Mouse (Mus musculus): ENCODE results near the gene Cep126. TPM values are rescaled to one million over a fixed set of nuclear protein-coding genes. Genes with fewer than 3 reads are reported as not detected.

Cep126 gene
- polyA plus RNA-seq, 1 experiment from 2014 or later: 6.6 TPM

DNA sequence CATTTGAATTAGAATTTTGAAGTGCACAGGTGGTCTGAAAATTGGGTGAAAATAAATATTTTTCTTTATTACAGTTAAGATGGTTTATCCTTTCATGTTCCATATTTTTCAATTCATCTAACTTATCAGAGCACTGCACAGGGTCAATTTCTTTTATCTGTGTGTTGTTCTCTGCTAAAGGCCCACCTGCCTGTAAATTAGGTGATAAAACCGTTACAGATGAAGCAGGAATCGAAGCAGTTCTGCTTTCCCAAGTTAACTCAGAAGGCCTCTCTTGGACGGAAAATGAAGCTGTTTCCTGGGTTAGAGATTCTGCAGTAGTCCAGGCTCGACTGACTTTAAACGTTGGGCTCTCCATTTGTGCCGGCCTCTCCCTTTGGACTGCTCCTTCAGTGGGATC lies 33.1 kb downstream of the Cep126 start:
- Histone ChIP-seq H3K9me3 (ENCODE audit: control insufficient read depth, low read length) (no peaks in the 10 kb centered on the region), H3K4me1 (replicated peaks; ENCODE audit: control insufficient read depth, insufficient read depth, low read length) (no peaks in the 10 kb centered on the region), H3K27ac (ENCODE audit: low read depth, low read length) (no peak overlapping the region), H3K9ac (ENCODE audit: low read depth, low read length) (no peak overlapping the region), H3K4me2 (replicated peaks; ENCODE audit: low read depth, low read length) (no peak overlapping the region), H3K36me3 (ENCODE audit: control insufficient read depth, insufficient read depth, low read length) (no peaks in the 10 kb centered on the region), H3K27me3 (ENCODE audit: control insufficient read depth, insufficient read depth, low read length) (no peaks in the 10 kb centered on the region), H3K4me3 (ENCODE audit: low read depth, low read length) (no peak overlapping the region)
- no peak for ATAC-seq (ENCODE audit: low FRiP score)
- WGBS: 91% methylated on average over 6 of the region's 6 CpGs
- no peak for DNase-seq (ENCODE audit: low spot score)

DNA sequence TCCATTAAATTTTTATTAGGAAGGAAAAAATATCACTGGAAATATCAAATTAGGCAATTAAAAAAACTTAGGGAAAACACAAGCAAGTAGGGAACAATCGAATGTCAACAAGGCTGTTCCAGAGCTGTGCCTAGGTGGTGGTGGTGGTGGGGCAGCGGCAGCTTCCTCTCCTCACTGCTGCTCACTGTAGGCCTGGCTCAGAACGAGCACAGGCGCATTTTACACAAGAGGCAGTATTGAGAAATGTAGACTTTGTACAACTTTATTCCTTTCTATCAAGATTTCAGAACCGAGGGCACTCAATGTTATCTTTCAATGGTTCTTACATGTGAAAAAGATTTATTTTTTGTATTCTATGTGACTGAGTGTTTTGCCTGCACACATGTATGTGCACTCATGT lies 55.2 kb downstream of the Cep126 start:
- H3K9me3 ChIP-seq (ENCODE audit: control insufficient read depth, low read length): no peaks in the 10 kb centered on the region
- WGBS: 90% methylated on average over 5 of the region's 5 CpGs
- DNase-seq (ENCODE audit: low spot score): no peak

DNA sequence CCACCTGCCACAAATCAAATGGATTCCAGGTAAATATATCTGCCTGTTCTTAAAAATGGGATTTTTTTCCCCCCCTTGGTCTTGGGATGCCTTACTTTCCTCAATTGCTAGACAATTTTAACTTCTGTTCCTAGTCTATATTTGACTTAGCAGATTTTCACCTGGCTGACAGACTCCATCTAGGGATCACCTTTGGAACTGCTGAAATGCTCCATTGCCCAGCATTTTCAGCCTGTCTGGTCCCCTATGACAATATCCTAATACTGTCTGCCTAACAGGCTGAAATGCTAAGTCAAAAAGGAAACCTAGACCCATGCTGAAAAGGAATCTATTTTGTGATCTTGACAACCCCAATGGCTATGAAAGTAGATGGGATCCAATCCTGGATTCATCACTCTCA lies 59.7 kb downstream of the Cep126 start:
- Histone ChIP-seq H3K36me3 (ENCODE audit: control insufficient read depth, insufficient read depth, low read length) (no peaks in the 10 kb centered on the region), H3K9ac (ENCODE audit: low read depth, low read length) (no peak overlapping the region), H3K27ac (ENCODE audit: low read depth, low read length) (no peak overlapping the region), H3K4me2 (replicated peaks; ENCODE audit: low read depth, low read length) (no peak overlapping the region), H3K4me3 (ENCODE audit: low read depth, low read length) (no peak overlapping the region), H3K9me3 (ENCODE audit: control insufficient read depth, low read length) (no peaks in the 10 kb centered on the region), H3K4me1 (replicated peaks; ENCODE audit: control insufficient read depth, insufficient read depth, low read length) (no peaks in the 10 kb centered on the region), H3K27me3 (ENCODE audit: control insufficient read depth, insufficient read depth, low read length) (no peaks in the 10 kb centered on the region)
- DNase-seq (ENCODE audit: low spot score): peak; percentile 13
- no peak for ATAC-seq (ENCODE audit: low FRiP score)

More for the DNA sequence above, 55.2 kb downstream of the Cep126 start:
- no peaks in the 10 kb centered on the region for H3K4me1 ChIP-seq (replicated peaks; ENCODE audit: control insufficient read depth, insufficient read depth, low read length)
- H3K4me3 ChIP-seq (ENCODE audit: low read depth, low read length): no peak overlapping the region
- H3K36me3 ChIP-seq (ENCODE audit: control insufficient read depth, insufficient read depth, low read length): no peaks in the 10 kb centered on the region
- no peak for ATAC-seq (ENCODE audit: low FRiP score)
- H3K27me3 ChIP-seq (ENCODE audit: control insufficient read depth, insufficient read depth, low read length): no peaks in the 10 kb centered on the region
- H3K4me2 ChIP-seq (replicated peaks; ENCODE audit: low read depth, low read length): no peak overlapping the region
- no peak overlapping the region for H3K9ac ChIP-seq (ENCODE audit: low read depth, low read length)
- no peak overlapping the region for H3K27ac ChIP-seq (ENCODE audit: low read depth, low read length)

DNA sequence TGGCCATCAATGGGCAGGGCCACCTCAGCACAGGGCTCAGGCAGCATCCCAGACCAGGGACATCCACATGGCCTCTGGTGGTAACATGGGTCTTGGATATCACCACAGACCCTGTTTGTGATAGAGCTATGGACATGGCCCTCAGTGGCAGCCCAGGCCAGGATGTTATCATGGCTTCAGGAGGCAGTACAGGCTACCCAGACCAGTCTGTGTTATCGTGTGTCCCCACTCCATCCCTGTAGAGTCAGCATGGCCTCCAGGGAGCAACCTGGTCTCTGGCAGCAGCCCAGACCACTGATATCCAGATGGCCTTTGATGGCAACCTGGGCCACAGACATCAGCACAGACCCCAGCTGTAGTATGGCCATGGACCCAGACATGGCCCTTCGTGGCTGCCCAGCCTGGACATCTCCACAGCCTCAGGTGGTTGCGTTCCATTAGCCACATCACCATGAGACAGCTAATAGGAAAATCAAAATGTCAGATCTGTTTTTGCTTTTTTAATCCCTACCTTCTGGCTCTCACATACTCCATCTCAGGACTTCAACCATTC lies 60.8 kb downstream of the Cep126 start:
- Histone ChIP-seq H3K36me3 (ENCODE audit: control insufficient read depth, insufficient read depth, low read length) (no peaks in the 10 kb centered on the region), H3K9ac (ENCODE audit: low read depth, low read length) (no peak overlapping the region), H3K27ac (ENCODE audit: low read depth, low read length) (no peak overlapping the region), H3K27me3 (ENCODE audit: control insufficient read depth, insufficient read depth, low read length) (no peaks in the 10 kb centered on the region), H3K4me3 (ENCODE audit: low read depth, low read length) (no peak overlapping the region), H3K9me3 (ENCODE audit: control insufficient read depth, low read length) (no peaks in the 10 kb centered on the region), H3K4me2 (replicated peaks; ENCODE audit: low read depth, low read length) (no peak overlapping the region), H3K4me1 (replicated peaks; ENCODE audit: control insufficient read depth, insufficient read depth, low read length) (no peaks in the 10 kb centered on the region)
- ATAC-seq (ENCODE audit: low FRiP score) (no peak), DNase-seq (ENCODE audit: low spot score) (no peak)
- WGBS: 96% methylated on average over 3 of the region's 3 CpGs

DNA sequence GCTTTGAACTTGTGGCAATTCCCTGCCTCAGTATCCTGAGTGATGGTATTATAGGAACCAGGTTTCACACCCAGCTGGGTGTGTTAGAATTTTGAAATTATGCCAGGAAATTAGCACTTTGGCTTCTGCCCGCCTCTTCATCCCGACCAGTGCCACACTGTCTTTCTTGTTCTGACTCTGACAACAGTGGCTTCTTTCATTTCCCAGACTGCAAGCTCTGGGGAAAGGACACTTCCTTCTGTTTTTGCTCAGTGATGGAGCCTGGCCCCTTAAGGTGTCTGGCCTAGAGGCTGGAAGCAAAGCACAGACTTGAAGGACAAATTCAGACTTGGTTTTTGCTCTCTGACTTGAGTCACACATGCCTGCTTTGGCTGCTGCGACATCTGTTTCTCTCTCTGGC lies 74.5 kb downstream of the Cep126 start:
- Histone ChIP-seq H3K36me3 (ENCODE audit: control insufficient read depth, insufficient read depth, low read length) (no peaks in the 10 kb centered on the region), H3K9ac (ENCODE audit: low read depth, low read length) (no peak overlapping the region), H3K27me3 (ENCODE audit: control insufficient read depth, insufficient read depth, low read length) (no peaks in the 10 kb centered on the region), H3K4me2 (replicated peaks; ENCODE audit: low read depth, low read length) (no peak overlapping the region), H3K27ac (ENCODE audit: low read depth, low read length) (no peak overlapping the region), H3K9me3 (ENCODE audit: control insufficient read depth, low read length) (no peaks in the 10 kb centered on the region), H3K4me3 (ENCODE audit: low read depth, low read length) (no peak overlapping the region), H3K4me1 (replicated peaks; ENCODE audit: control insufficient read depth, insufficient read depth, low read length) (no peaks in the 10 kb centered on the region)
- ATAC-seq (ENCODE audit: low FRiP score) (no peak), DNase-seq (ENCODE audit: low spot score) (no peak)
- 82% methylated on average over 3 of the region's 3 CpGs for WGBS

DNA sequence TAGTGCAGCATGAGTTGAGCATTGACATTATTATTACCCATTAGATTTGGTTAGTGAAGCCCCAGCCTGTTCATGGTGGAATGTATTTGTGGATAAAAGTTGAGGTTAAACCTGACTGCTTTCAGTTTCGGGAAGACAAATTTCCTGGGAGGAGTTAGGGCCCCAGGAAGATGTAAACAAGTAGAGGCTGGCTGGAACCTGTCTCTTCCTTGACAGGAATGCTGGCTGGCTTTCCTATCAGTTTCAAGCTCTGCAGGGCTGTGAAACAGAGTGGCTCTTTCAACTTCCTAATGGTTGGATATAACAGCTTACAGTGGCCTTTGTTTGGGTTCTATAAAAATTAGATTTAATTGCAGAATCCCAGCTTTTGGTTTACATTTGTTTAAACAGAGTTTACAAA lies 79.3 kb downstream of the Cep126 start:
- WGBS: 59% methylated on average over 1 of the region's 1 CpGs
- DNase-seq (ENCODE audit: low spot score): no peak
- H3K27me3 ChIP-seq (ENCODE audit: control insufficient read depth, insufficient read depth, low read length): no peaks in the 10 kb centered on the region
- no peaks in the 10 kb centered on the region for H3K4me1 ChIP-seq (replicated peaks; ENCODE audit: control insufficient read depth, insufficient read depth, low read length)
- no peak overlapping the region for H3K4me2 ChIP-seq (replicated peaks; ENCODE audit: low read depth, low read length)
- no peak overlapping the region for H3K4me3 ChIP-seq (ENCODE audit: low read depth, low read length)
- no peak for ATAC-seq (ENCODE audit: low FRiP score)
- no peak overlapping the region for H3K9ac ChIP-seq (ENCODE audit: low read depth, low read length)
- H3K36me3 ChIP-seq (ENCODE audit: control insufficient read depth, insufficient read depth, low read length): no peaks in the 10 kb centered on the region
- no peaks in the 10 kb centered on the region for H3K9me3 ChIP-seq (ENCODE audit: control insufficient read depth, low read length)
- H3K27ac ChIP-seq (ENCODE audit: low read depth, low read length): no peak overlapping the region

DNA sequence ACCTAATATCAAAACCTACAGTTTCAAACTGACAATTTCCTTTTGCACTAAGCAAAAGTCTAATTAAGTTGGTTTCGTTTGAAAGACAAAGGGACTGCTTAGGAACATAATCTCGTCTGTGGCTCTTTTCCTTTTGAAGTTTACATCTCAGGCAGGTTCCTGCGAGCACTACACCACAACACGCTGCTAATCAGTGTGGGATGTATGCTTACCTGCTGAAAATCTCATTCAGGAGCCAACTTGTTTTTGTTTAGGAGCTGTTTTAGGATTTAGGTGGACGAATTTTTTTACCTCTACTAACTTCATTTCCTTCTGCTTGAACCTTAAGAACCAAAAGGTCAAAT lies 91.1 kb downstream of the Cep126 start:
- 26% methylated on average over 5 of the region's 5 CpGs for WGBS
- Histone ChIP-seq H3K9me3 (ENCODE audit: control insufficient read depth, low read length) (no peaks in the 10 kb centered on the region), H3K4me1 (replicated peaks; ENCODE audit: control insufficient read depth, insufficient read depth, low read length) (no peaks in the 10 kb centered on the region), H3K4me3 (ENCODE audit: low read depth, low read length) (no peak overlapping the region), H3K36me3 (ENCODE audit: control insufficient read depth, insufficient read depth, low read length) (no peaks in the 10 kb centered on the region), H3K9ac (ENCODE audit: low read depth, low read length) (peak overlapping the region; percentile 32; the same call in 1 of the 2 replicates), H3K27ac (ENCODE audit: low read depth, low read length) (no peak overlapping the region), H3K4me2 (replicated peaks; ENCODE audit: low read depth, low read length) (no peak overlapping the region), H3K27me3 (ENCODE audit: control insufficient read depth, insufficient read depth, low read length) (no peaks in the 10 kb centered on the region)
- ATAC-seq (ENCODE audit: low FRiP score) (peak; percentile 62), DNase-seq (ENCODE audit: low spot score) (no peak)

DNA sequence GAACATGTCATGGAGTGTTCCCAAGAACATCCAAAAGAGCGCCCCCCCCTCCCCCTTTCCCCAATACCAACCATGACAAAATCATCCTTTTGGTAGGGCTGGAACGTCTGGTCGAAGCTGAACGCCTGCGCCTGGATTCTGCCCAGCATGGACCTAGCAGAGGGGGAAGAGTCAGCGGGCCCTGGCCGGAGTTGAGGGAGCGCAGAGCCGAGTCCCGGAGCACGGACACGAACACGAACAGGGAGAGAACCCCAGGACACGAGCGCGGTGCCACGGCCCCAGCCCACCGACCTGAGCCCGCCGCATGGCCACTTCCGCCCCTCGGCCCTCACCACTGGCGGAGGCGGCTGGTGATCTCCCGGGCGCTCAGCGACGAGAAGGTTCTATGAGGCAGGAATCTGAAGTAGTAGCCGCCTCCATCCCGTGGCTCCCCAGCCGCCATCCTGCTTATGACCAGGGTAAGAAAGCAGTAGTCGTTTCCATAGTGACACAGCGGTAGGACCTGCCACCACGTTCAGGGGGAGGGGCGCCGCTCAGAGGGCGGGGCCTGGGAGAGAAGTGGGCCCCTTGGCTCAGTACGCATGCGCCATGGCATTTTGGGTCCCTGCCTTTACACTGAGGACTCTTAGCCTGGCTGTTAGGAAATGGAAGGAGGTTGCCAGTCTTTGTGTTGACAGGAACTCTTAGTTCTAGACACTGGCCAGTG lies 91.6 kb downstream of the Cep126 start, which contains the start of gene Cfap300:
Gene Cfap300 (minus strand): TSS at position 486 of the 706 bp plus-strand sequence.
- Histone ChIP-seq H3K27me3 (ENCODE audit: control insufficient read depth, insufficient read depth, low read length) (no peaks in the 10 kb centered on the region), H3K9ac (ENCODE audit: low read depth, low read length) (peak within 1 kb of the TSS; percentile 67), H3K36me3 (ENCODE audit: control insufficient read depth, insufficient read depth, low read length) (no peaks in the 10 kb centered on the region), H3K27ac (ENCODE audit: low read depth, low read length) (peak within 1 kb of the TSS; percentile 64), H3K4me1 (replicated peaks; ENCODE audit: control insufficient read depth, insufficient read depth, low read length) (no peaks in the 10 kb centered on the region), H3K4me2 (replicated peaks; ENCODE audit: low read depth, low read length) (peak within 1 kb of the TSS; percentile 60), H3K9me3 (ENCODE audit: control insufficient read depth, low read length) (no peaks in the 10 kb centered on the region), H3K4me3 (ENCODE audit: low read depth, low read length) (peak within 1 kb of the TSS; percentile 55)
- WGBS: under 1% methylated on average over 39 of the region's 39 CpGs
- peak; percentile 98 for ATAC-seq (ENCODE audit: low FRiP score)
- peak; percentile 99 for DNase-seq (ENCODE audit: low spot score)

DNA sequence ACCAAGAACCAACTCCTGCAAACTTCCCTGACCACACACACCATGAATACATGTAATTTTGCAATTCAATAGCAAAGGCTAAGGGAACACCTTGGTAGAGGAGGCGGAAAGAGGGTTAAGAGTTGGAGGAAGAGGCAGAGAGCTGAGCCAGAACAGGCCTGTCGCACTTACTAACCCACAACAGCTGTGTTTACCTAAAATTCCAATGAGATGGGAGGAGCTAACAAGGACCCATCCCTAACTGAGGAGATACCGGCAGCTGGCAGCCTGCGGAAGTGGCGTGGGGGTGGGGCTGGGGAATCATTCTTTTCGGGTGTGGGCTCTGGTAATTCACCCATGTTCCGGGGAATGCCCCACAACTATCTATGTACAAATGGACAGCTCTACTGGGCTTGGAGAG lies 98.5 kb downstream of the Cep126 start:
- no peaks in the 10 kb centered on the region for H3K4me1 ChIP-seq (replicated peaks; ENCODE audit: control insufficient read depth, insufficient read depth, low read length)
- 25% methylated on average over 7 of the region's 7 CpGs for WGBS
- DNase-seq (ENCODE audit: low spot score): no peak
- no peak overlapping the region for H3K27ac ChIP-seq (ENCODE audit: low read depth, low read length)
- H3K4me3 ChIP-seq (ENCODE audit: low read depth, low read length): no peak overlapping the region
- no peaks in the 10 kb centered on the region for H3K36me3 ChIP-seq (ENCODE audit: control insufficient read depth, insufficient read depth, low read length)
- H3K9me3 ChIP-seq (ENCODE audit: control insufficient read depth, low read length): no peaks in the 10 kb centered on the region
- H3K27me3 ChIP-seq (ENCODE audit: control insufficient read depth, insufficient read depth, low read length): no peaks in the 10 kb centered on the region
- ATAC-seq (ENCODE audit: low FRiP score): no peak
- H3K4me2 ChIP-seq (replicated peaks; ENCODE audit: low read depth, low read length): no peak overlapping the region
- no peak overlapping the region for H3K9ac ChIP-seq (ENCODE audit: low read depth, low read length)
